Mouse (Mus musculus): ENCODE data around the gene Lrrc58.

DNA sequence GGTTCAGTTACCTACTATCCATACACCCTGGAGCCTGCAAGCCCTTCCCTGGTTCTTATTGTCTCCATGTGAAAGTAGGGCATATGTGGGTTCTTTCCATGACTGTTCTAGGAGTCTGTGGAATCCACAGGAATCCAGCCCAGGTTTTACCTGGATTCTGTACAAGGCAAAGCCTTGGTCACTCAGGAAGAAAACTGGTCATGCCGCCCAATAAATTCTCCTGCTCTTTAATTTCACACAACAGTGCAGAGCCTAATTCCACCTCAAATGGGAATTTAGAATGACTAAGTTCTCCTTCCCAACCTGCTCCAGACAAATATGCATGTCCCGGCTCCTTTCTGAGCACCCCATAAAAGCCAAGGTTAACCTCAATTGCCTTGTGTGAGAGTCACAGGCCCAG, 31.2 kb downstream of the Lrrc58 start:
- TF ChIP-seq POLR2A (IDR thresholded peaks at IDR 0.05; ENCODE audit: extremely low read depth, insufficient read depth, low read length) (no peak), CTCF (IDR thresholded peaks at IDR 0.05; ENCODE audit: low read depth, low read length) (no peak)
